Mouse (Mus musculus) olfactory bulb, adult 2 months (tissue): ENCODE measurements around the gene Btc. TPM values are rescaled to one million over a fixed set of nuclear protein-coding genes. Genes with fewer than 3 reads are reported as not detected.

Source experiments
- H3K27ac ChIP-seq: fragments of 200-500 bp; 2 replicates; pipeline ENCODE4 v1.5.1; 2012; ENCODE audit warnings: low read depth, low read length; ENCODE audit not compliant: insufficient read depth
- H3K4me1 ChIP-seq: fragments of 200-500 bp; 2 replicates; pipeline ENCODE4 v1.6.1; 2012; ENCODE audit warnings: low read length; ENCODE audit not compliant: control insufficient read depth, insufficient read depth
- H3K4me3 ChIP-seq: fragments of 200-500 bp; 2 replicates; pipeline ENCODE4 v1.5.1; 2012; ENCODE audit warnings: mild to moderate bottlenecking, low read depth, low read length, moderate library complexity; ENCODE audit not compliant: insufficient read depth
- CTCF ChIP-seq: fragments of 200-500 bp; IDR thresholded peaks from 2 replicates; pipeline ENCODE4 v1.5.1; 2012; ENCODE audit warnings: low read depth, mild to moderate bottlenecking, low read length, moderate library complexity; ENCODE audit not compliant: insufficient read depth
- POLR2A ChIP-seq: fragments of 200-500 bp; IDR thresholded peaks from 2 replicates; pipeline ENCODE4 v1.6.1; 2012; ENCODE audit warnings: mild to moderate bottlenecking, low read depth, low read length, moderate library complexity; ENCODE audit not compliant: insufficient read depth
- WGBS: fragments of 180-500 bp; shearing (Covaris S2); methylation state at CpG from one replicate; pipeline ENCODE4 v1.1.7; 2018; 5-methylcytosine and 5-hydroxymethylcytosine counted together
- polyA plus RNA-seq: library from polyadenylated mRNA; stranded (reverse); fragments of >200 nt; gene quantifications from 2 replicates; pipeline ENCODE4 v1.2.4, GENCODE M21; 2012; ENCODE audit warnings: low replicate concordance; ENCODE audit not compliant: missing spikeins, insufficient read depth, insufficient read length

The Btc gene
- polyA plus RNA-seq, 1 experiment, result not detected

- TF ChIP-seq CTCF, result no peak
- no peak for TF ChIP-seq POLR2A
- WGBS, result 79% methylated on average over 5 of the region's 5 CpGs
- Histone ChIP-seq H3K4me3 (no peak overlapping the region), H3K4me1 (no peaks in the 10 kb centered on the region), H3K27ac (no peak overlapping the region)
Measured at GRCm38 (mm10) chr5:91341981-91342760, 60.6 kb downstream of the Btc start.

GRCm38 (mm10) chr5:91334227-91334626 lies 68.6 kb downstream of the Btc start:
- Histone ChIP-seq H3K4me1 (no peaks in the 10 kb centered on the region), H3K27ac (no peak overlapping the region), H3K4me3 (no peak overlapping the region)
- WGBS, result 92% methylated on average over 4 of the region's 4 CpGs
- TF ChIP-seq CTCF (no peak), POLR2A (no peak)

DNA sequence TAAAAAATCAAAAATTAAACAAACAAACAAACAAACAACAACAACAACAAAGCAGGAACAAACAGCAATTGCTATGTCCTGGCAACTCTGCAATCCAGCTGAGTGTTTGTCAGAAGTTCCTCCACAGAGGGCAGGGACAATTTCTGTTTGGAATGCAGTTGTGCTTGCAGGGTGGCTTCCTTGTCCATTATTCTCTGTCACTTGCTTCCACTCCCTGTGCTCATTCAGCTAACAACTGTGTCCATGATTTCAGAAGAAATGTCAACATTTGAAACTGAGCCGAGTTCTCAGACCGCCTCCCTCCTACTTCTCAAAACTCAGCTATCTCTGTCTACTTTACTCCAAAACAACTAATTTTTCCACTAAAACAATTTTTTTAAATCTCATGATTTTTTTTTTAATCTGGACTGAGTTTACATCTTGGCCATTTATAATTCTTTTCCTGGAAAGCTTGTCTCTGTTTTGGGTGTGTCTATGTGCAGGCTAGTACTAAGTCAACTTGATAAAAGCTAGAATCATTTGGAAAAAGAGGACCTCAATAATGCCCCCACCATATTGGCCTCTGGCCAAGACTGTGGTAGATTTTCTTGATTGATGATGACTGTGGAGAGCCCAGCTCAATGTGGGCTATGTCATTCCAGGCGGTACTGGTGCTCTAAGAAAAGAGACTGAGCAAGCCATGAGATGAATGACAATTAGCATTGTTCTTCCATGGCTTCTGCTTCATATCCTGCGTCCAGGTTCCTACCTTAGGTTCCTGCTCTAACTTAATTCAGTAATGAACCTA lies 70.5 kb downstream of the Btc start:
- TF ChIP-seq POLR2A (no peak), CTCF (no peak)
- H3K4me3 ChIP-seq, result no peak overlapping the region
- H3K4me1 ChIP-seq, result no peaks in the 10 kb centered on the region
- 77% methylated on average over 4 of the region's 4 CpGs for WGBS
- no peak overlapping the region for H3K27ac ChIP-seq

DNA sequence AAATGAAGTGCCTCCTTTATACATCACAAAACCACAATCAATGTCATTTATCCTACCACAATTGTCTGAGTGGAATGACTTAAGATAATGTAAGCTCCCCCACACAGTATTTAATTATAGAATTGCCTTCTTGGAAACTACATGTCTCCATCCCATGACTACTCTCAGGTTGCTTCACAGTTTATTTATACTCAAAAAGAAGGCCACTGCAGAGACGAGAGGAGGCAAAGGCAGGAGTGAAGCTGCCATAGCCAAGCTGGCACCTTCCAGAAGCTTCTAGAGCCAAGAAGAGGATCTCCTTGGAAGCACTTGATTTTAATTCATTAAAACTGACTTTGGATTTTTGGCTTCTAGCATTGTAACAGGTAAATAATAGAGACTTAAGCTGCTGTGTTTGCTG lies 81.0 kb downstream of the Btc start:
- no peaks in the 10 kb centered on the region for H3K4me1 ChIP-seq
- TF ChIP-seq CTCF (no peak), POLR2A (no peak)
- WGBS, result 78% methylated on average over 1 of the region's 1 CpGs
- no peak overlapping the region for H3K27ac ChIP-seq
- H3K4me3 ChIP-seq, result no peak overlapping the region

DNA sequence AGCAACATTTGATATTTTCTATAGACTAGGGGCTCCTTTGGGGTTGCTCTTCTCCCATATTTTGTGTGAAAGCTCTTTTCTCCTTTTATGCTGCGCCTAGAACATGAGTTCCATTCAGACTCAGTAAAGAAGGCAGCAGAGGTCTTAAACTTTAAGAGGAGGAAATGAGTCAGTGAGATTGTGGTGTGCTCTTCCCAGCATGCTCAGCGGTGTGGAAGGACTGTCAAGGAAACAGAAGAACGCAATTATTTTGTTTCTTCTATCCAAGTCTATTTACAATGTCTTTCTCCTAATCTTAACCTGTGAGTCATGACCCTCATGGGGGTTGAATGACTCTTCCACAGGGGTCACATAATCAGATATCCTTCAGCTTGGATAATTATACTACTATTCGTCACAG lies 82.4 kb downstream of the Btc start:
- no peak for TF ChIP-seq POLR2A
- no peak for TF ChIP-seq CTCF
- 72% methylated on average over 4 of the region's 4 CpGs for WGBS
- Histone ChIP-seq H3K27ac (no peak overlapping the region), H3K4me3 (no peak overlapping the region), H3K4me1 (no peaks in the 10 kb centered on the region)

DNA sequence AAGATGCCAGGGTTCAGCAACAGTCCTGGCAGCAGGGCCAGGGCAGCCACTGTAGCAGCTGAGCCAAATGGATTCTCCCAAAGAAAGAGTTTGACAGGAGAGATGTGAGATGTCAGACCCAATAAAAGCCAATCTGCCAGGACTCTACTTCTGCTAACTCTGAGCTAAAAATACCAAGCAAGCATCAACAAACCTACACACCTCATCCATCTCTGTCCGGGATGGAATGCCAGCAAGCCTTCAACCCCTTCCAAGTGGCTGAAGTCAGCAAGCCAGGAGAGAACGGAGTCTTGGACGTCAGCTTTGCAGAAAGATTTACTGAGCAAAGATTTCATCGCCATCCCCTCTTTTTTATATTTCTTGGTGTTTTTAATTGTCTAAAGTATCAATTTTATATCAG lies 88.8 kb downstream of the Btc start:
- no peak overlapping the region for H3K27ac ChIP-seq
- TF ChIP-seq CTCF, result no peak
- no peak for TF ChIP-seq POLR2A
- WGBS, result 88% methylated on average over 4 of the region's 4 CpGs
- H3K4me3 ChIP-seq, result no peak overlapping the region
- H3K4me1 ChIP-seq, result no peaks in the 10 kb centered on the region

GRCm38 (mm10) chr5:91311767-91312166 lies 91.0 kb downstream of the Btc start:
- Histone ChIP-seq H3K4me3 (no peak overlapping the region), H3K27ac (no peak overlapping the region), H3K4me1 (no peaks in the 10 kb centered on the region)
- WGBS, result 66% methylated on average over 4 of the region's 4 CpGs
- TF ChIP-seq POLR2A, result no peak

GRCm38 (mm10) chr5:91308576-91308975 lies 94.2 kb downstream of the Btc start:
- no peak overlapping the region for H3K27ac ChIP-seq
- no peak for TF ChIP-seq CTCF
- no peak for TF ChIP-seq POLR2A
- no peaks in the 10 kb centered on the region for H3K4me1 ChIP-seq
- no peak overlapping the region for H3K4me3 ChIP-seq
- WGBS, result 59% methylated on average over 7 of the region's 7 CpGs

GRCm38 (mm10) chr5:91307907-91308306 lies 94.9 kb downstream of the Btc start:
- no peak overlapping the region for H3K27ac ChIP-seq
- 0% methylated on average over 1 of the region's 1 CpGs for WGBS

More at GRCm38 (mm10) chr5:91307907-91308306, 94.9 kb downstream of the Btc start:
- H3K4me3 ChIP-seq, result no peak overlapping the region
- TF ChIP-seq POLR2A (no peak), CTCF (no peak)
- no peaks in the 10 kb centered on the region for H3K4me1 ChIP-seq

Other genes with a start within 250 kb of the Btc start
- not detected in 2 replicates for gene Parm1, start 114.6 kb upstream of the Btc start, polyA plus RNA-seq